Mouse (Mus musculus) forebrain, embryonic 13.5 days (tissue): ENCODE results near the gene Dpy19l2. TPM values are rescaled to one million over a fixed set of nuclear protein-coding genes. Genes with fewer than 3 reads are reported as not detected.

Experiments used
- ATAC-seq: fragments of 200-750 bp; cut with Nextera tagmentation; 2 replicates; pipeline ENCODE4 v1.8.0; 2017
- H3K27ac ChIP-seq: fragments of 300-500 bp; sonication (generic); 2 replicates; pipeline ENCODE4 v1.5.1; 2015; ENCODE audit warnings: inconsistent platforms, mild to moderate bottlenecking, moderate library complexity
- H3K27me3 ChIP-seq: fragments of 300-500 bp; sonication (generic); 2 replicates; pipeline ENCODE4 v1.6.1; 2015; ENCODE audit warnings: mild to moderate bottlenecking, inconsistent platforms
- H3K36me3 ChIP-seq: fragments of 300-500 bp; sonication (generic); 2 replicates; pipeline ENCODE4 v1.6.1; 2015; ENCODE audit warnings: mild to moderate bottlenecking, inconsistent platforms; ENCODE audit not compliant: poor library complexity, severe bottlenecking
- H3K4me1 ChIP-seq: fragments of 300-500 bp; sonication (generic); 2 replicates; pipeline ENCODE4 v1.6.1; 2015; ENCODE audit warnings: inconsistent platforms
- H3K4me2 ChIP-seq: fragments of 300-500 bp; sonication (generic); 2 replicates; pipeline ENCODE4 v1.6.1; 2015; ENCODE audit warnings: inconsistent platforms, mild to moderate bottlenecking, moderate library complexity
- H3K4me3 ChIP-seq: fragments of 300-500 bp; sonication (generic); 2 replicates; pipeline ENCODE4 v1.5.1; 2015; ENCODE audit warnings: mild to moderate bottlenecking, inconsistent platforms
- H3K9ac ChIP-seq: fragments of 300-500 bp; sonication (generic); 2 replicates; pipeline ENCODE4 v1.6.1; 2015; ENCODE audit warnings: mild to moderate bottlenecking, inconsistent platforms
- H3K9me3 ChIP-seq: fragments of 300-500 bp; sonication (generic); replicated peaks from 2 replicates; pipeline ENCODE4 v1.6.1; 2016; ENCODE audit warnings: inconsistent platforms
- WGBS: fragments of 180-500 bp; shearing (Covaris S2); methylation state at CpG from one replicate; pipeline ENCODE4 v1.1.7; 2015; 5-methylcytosine and 5-hydroxymethylcytosine counted together
- polyA plus RNA-seq: library from polyadenylated mRNA; unstranded; fragments of >200 nt; fragmentation: Nextera tagmentation; extraction: Ambion mirVana; gene quantifications from 2 replicates; pipeline ENCODE4 v1.2.1, GENCODE M21; 2015

Dpy19l2 gene
- polyA plus RNA-seq, 1 experiment from 2014 or later = 0.18 TPM

DNA sequence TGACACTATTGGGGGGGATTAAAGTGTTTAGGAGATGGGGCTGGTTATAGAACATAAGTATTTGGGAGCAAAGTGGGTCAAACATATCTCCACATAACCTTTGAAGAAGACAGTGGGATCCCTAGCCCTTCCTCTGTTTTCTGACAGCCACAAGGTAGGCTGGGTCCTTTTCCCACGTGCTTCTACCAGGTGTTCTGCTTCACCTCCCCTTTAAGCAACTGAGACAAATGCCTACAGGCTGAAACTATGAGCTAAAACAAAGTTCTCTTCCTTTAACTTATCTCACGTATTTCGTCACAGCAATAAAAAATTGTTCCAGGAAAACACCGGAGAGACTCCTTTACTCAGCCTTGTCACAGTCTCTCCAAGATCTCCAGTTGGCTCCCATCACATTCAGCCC is 187.2 kb downstream of the Dpy19l2 start:
- Histone ChIP-seq H3K9ac (no peak overlapping the region), H3K36me3 (no peaks in the 10 kb centered on the region), H3K4me1 (0 out of 2 replicates have a peak, but pooled peaks cover 2% of the 10 kb centered on the region), H3K4me3 (no peak overlapping the region), H3K4me2 (no peak overlapping the region), H3K27ac (no peak overlapping the region), H3K9me3 (no peaks in the 10 kb centered on the region), H3K27me3 (no peaks in the 10 kb centered on the region)
- no peak for ATAC-seq
- WGBS = 91% methylated on average over 4 of the region's 4 CpGs

Other genes starting within 250 kb of the Dpy19l2 start
- gene Dpy19l1, start 193.2 kb downstream of the Dpy19l2 start, polyA plus RNA-seq = 16.3 and 21.1 TPM in 2 replicates
- gene Cypt4, start 71.1 kb downstream of the Dpy19l2 start, polyA plus RNA-seq = not detected in 2 replicates
- 0.01 and 0.30 TPM in 2 replicates for gene Tbx20, start 78.0 kb upstream of the Dpy19l2 start, polyA plus RNA-seq